Mouse (Mus musculus) heart, embryonic 16.5 days (tissue): ENCODE data around the gene Xpc. TPM values are rescaled to one million over a fixed set of nuclear protein-coding genes. Genes with fewer than 3 reads are reported as not detected.

Experiments
- ATAC-seq: fragments of 200-750 bp; cut with Nextera tagmentation; replicated peaks from 2 replicates; pipeline ENCODE4 v1.8.0; 2017; ENCODE audit warnings: moderate number of reproducible peaks; ENCODE audit not compliant: insufficient read depth, low FRiP score; ENCODE audit errors: extremely low read depth
- H3K27ac ChIP-seq: fragments of 300-500 bp; sonication (generic); 2 replicates; pipeline ENCODE4 v1.5.1; 2014; ENCODE audit warnings: mild to moderate bottlenecking, low read length, control low read depth, moderate library complexity
- H3K27me3 ChIP-seq: fragments of 300-500 bp; sonication (generic); 2 replicates; pipeline ENCODE4 v1.6.1; 2014; ENCODE audit warnings: low read length, mixed read lengths; ENCODE audit not compliant: control insufficient read depth, insufficient read depth
- H3K36me3 ChIP-seq: fragments of 300-500 bp; sonication (generic); 2 replicates; pipeline ENCODE4 v1.6.1; 2014; ENCODE audit not compliant: control insufficient read depth, insufficient read depth
- H3K4me1 ChIP-seq: fragments of 300-500 bp; sonication (generic); 2 replicates; pipeline ENCODE4 v1.6.1; 2014; ENCODE audit warnings: low read length, mixed read lengths; ENCODE audit not compliant: control insufficient read depth, insufficient read depth
- H3K4me2 ChIP-seq: fragments of 300-500 bp; sonication (generic); 2 replicates; pipeline ENCODE4 v1.6.1; 2014; ENCODE audit warnings: low read depth, mild to moderate bottlenecking, control low read depth, low read length
- H3K4me3 ChIP-seq: fragments of 300-500 bp; sonication (generic); 2 replicates; pipeline ENCODE4 v1.5.1; 2014; ENCODE audit warnings: mild to moderate bottlenecking, control low read depth, low read length
- H3K9ac ChIP-seq: fragments of 300-500 bp; sonication (generic); 2 replicates; pipeline ENCODE4 v1.6.1; 2014; ENCODE audit warnings: low read length, control low read depth
- H3K9me3 ChIP-seq: fragments of 300-500 bp; sonication (generic); replicated peaks from 2 replicates; pipeline ENCODE4 v1.6.1; 2016; ENCODE audit warnings: low read length; ENCODE audit not compliant: control insufficient read depth
- WGBS: fragments of 180-500 bp; shearing (Covaris S2); extraction: QIAGEN DNeasy Blood & Tissue Kit; methylation state at CpG from one replicate; pipeline ENCODE4 v1.1.7; 2014; 5-methylcytosine and 5-hydroxymethylcytosine counted together
- polyA plus RNA-seq: library from polyadenylated mRNA; unstranded; fragments of >200 nt; fragmentation: Nextera tagmentation; extraction: Ambion mirVana; gene quantifications from 2 replicates; pipeline ENCODE4 v1.2.1, GENCODE M21; 2015

The Xpc gene
- polyA plus RNA-seq, 1 experiment from 2014 or later = 13.7 TPM

GRCm38 (mm10) chr6:91510211-91510610 lies 5.5 kb downstream of the Xpc start:
- WGBS = 70% methylated on average over 10 of the region's 10 CpGs
- Histone ChIP-seq H3K36me3 (peaks cover 24% of the 10 kb centered on the region), H3K27me3 (no peaks in the 10 kb centered on the region), H3K27ac (no peak overlapping the region), H3K9ac (no peak overlapping the region), H3K4me2 (no peak overlapping the region), H3K4me3 (no peak overlapping the region), H3K4me1 (peaks cover 6% of the 10 kb centered on the region; the same call in 1 of the 2 replicates), H3K9me3 (no peaks in the 10 kb centered on the region)
- no peak for ATAC-seq

GRCm38 (mm10) chr6:91509326-91509725 lies 6.4 kb downstream of the Xpc start:
- Histone ChIP-seq H3K4me2 (no peak overlapping the region), H3K4me1 (no peaks in the 10 kb centered on the region; the same call in 1 of the 2 replicates), H3K27me3 (no peaks in the 10 kb centered on the region), H3K9ac (no peak overlapping the region), H3K27ac (no peak overlapping the region), H3K9me3 (no peaks in the 10 kb centered on the region), H3K4me3 (no peak overlapping the region), H3K36me3 (peaks cover 33% of the 10 kb centered on the region)
- no peak for ATAC-seq
- WGBS = 32% methylated on average over 7 of the region's 7 CpGs

- Histone ChIP-seq H3K9me3 (0 out of 2 replicates have a peak, but pooled peaks cover 3% of the 10 kb centered on the region), H3K9ac (no peak overlapping the region), H3K4me1 (no peaks in the 10 kb centered on the region), H3K36me3 (peaks cover 46% of the 10 kb centered on the region), H3K27ac (no peak overlapping the region), H3K27me3 (no peaks in the 10 kb centered on the region), H3K4me2 (no peak overlapping the region), H3K4me3 (no peak overlapping the region)
- WGBS = 85% methylated on average over 3 of the region's 3 CpGs
- no peak for ATAC-seq
Observed at GRCm38 (mm10) chr6:91508041-91508440, 7.6 kb downstream of the Xpc start.

- no peak for ATAC-seq
- H3K9me3 ChIP-seq = 0 out of 2 replicates have a peak, but pooled peaks cover 3% of the 10 kb centered on the region
- peak overlapping the region; percentile 66 for H3K27ac ChIP-seq
- WGBS = 79% methylated on average over 5 of the region's 5 CpGs
- H3K4me1 ChIP-seq = no peaks in the 10 kb centered on the region
- H3K9ac ChIP-seq = no peak overlapping the region
- H3K4me2 ChIP-seq = no peak overlapping the region
- H3K4me3 ChIP-seq = no peak overlapping the region
- H3K36me3 ChIP-seq = peaks cover 50% of the 10 kb centered on the region
- no peaks in the 10 kb centered on the region for H3K27me3 ChIP-seq
Observed at GRCm38 (mm10) chr6:91506036-91506435, 9.7 kb downstream of the Xpc start.

GRCm38 (mm10) chr6:91503302-91503701 lies 12.4 kb downstream of the Xpc start:
- H3K27me3 ChIP-seq = no peaks in the 10 kb centered on the region
- H3K9me3 ChIP-seq = 0 out of 2 replicates have a peak, but pooled peaks cover 3% of the 10 kb centered on the region
- H3K4me3 ChIP-seq = no peak overlapping the region
- H3K4me2 ChIP-seq = no peak overlapping the region
- no peak overlapping the region for H3K27ac ChIP-seq
- no peak overlapping the region for H3K9ac ChIP-seq
- no peaks in the 10 kb centered on the region for H3K4me1 ChIP-seq
- 76% methylated on average over 1 of the region's 1 CpGs for WGBS
- peaks cover 69% of the 10 kb centered on the region for H3K36me3 ChIP-seq
- ATAC-seq = no peak

GRCm38 (mm10) chr6:91494526-91494925 lies 21.2 kb downstream of the Xpc start:
- no peaks in the 10 kb centered on the region for H3K4me1 ChIP-seq
- H3K9ac ChIP-seq = no peak overlapping the region
- no peak for ATAC-seq
- 78% methylated on average over 8 of the region's 8 CpGs for WGBS
- H3K4me3 ChIP-seq = no peak overlapping the region
- H3K27ac ChIP-seq = no peak overlapping the region
- no peaks in the 10 kb centered on the region for H3K9me3 ChIP-seq
- no peak overlapping the region for H3K4me2 ChIP-seq
- H3K27me3 ChIP-seq = no peaks in the 10 kb centered on the region
- peaks cover 48% of the 10 kb centered on the region for H3K36me3 ChIP-seq

GRCm38 (mm10) chr6:91493053-91493452 lies 22.6 kb downstream of the Xpc start:
- Histone ChIP-seq H3K27me3 (no peaks in the 10 kb centered on the region), H3K27ac (no peak overlapping the region), H3K4me2 (no peak overlapping the region), H3K9me3 (no peaks in the 10 kb centered on the region), H3K9ac (no peak overlapping the region), H3K4me1 (0 out of 2 replicates have a peak, but pooled peaks cover 3% of the 10 kb centered on the region), H3K4me3 (no peak overlapping the region), H3K36me3 (peaks cover 39% of the 10 kb centered on the region)
- 84% methylated on average over 10 of the region's 10 CpGs for WGBS
- no peak for ATAC-seq

- H3K4me3 ChIP-seq = no peak overlapping the region
- 70% methylated on average over 6 of the region's 6 CpGs for WGBS
- H3K9me3 ChIP-seq = no peaks in the 10 kb centered on the region
- peaks cover 43% of the 10 kb centered on the region for H3K36me3 ChIP-seq
- H3K27ac ChIP-seq = no peak overlapping the region
- no peak for ATAC-seq
- 0 out of 2 replicates have a peak, but pooled peaks cover 3% of the 10 kb centered on the region for H3K4me1 ChIP-seq
- H3K9ac ChIP-seq = no peak overlapping the region
- H3K4me2 ChIP-seq = no peak overlapping the region
- no peaks in the 10 kb centered on the region for H3K27me3 ChIP-seq
Observed at GRCm38 (mm10) chr6:91491004-91491403, 24.7 kb downstream of the Xpc start.

- Histone ChIP-seq H3K27me3 (no peaks in the 10 kb centered on the region), H3K4me1 (0 out of 2 replicates have a peak, but pooled peaks cover 3% of the 10 kb centered on the region)
Observed at GRCm38 (mm10) chr6:91489872-91490271, 25.8 kb downstream of the Xpc start.

More at GRCm38 (mm10) chr6:91489872-91490271, 25.8 kb downstream of the Xpc start:
- no peak overlapping the region for H3K4me2 ChIP-seq
- H3K4me3 ChIP-seq = no peak overlapping the region
- WGBS = 81% methylated on average over 10 of the region's 10 CpGs
- no peak overlapping the region for H3K9ac ChIP-seq
- peaks cover 53% of the 10 kb centered on the region for H3K36me3 ChIP-seq
- H3K9me3 ChIP-seq = no peaks in the 10 kb centered on the region
- ATAC-seq = no peak
- H3K27ac ChIP-seq = no peak overlapping the region
